Mouse (Mus musculus): Measurements from ENCODE around the gene Arl10. TPM values are rescaled to one million over a fixed set of nuclear protein-coding genes. Genes with fewer than 3 reads are reported as not detected.
A peak's percentile ranks its signal among the peaks of the same experiment; 100 is the strongest.
"Not testable (repeated sequence)": the region's sequence is repeated elsewhere in the genome, so short reads cannot be mapped to it uniquely, and the experiment has no call there.

Gene Arl10
- total RNA-seq, 4 experiments from 2014 or later: 0.87 to 3.5 (median 2.1) TPM

DNA sequence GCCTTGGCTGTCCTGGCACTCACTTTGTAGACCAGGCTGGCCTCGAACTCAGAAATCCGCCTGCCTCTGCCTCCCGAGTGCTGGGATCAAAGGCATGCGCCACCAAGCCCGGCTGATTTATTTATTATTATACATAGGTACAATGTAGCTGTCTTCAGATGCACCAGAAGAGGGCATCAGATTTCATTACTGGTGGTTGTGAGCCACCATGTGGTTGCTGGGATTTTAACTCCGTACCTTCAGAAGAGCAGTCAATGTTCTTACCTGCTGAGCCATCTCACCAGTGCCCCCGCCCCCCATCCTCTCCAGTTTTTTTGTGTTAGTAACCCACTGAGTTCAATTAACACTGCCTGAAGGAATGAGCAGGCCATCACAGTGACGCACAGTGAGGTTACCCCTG is 38.3 kb downstream of the Arl10 start:
- DNase-seq (ENCODE audit: low spot score in 2 of 2): not testable (repeated sequence)

DNA sequence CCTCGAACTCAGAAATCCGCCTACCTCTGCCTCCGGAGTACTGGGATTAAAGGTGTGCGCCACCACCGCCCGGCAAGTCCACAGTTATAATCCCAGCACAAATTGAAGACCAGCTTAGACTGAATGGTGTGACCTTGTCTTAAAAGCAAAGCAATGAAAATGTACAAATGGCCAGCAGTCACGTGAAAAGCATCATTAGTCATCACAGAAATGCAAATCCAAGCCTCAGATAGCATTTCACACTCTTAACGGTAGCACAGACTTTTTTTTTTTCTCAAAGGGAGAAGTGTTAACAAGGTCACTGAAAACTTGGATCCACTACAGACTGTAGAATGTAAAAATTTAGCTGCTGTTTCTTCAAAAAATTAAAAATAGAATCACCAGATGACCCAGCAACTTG is 41.5 kb downstream of the Arl10 start:
- DNase-seq (ENCODE audit: low spot score in 2 of 2): no peak

DNA sequence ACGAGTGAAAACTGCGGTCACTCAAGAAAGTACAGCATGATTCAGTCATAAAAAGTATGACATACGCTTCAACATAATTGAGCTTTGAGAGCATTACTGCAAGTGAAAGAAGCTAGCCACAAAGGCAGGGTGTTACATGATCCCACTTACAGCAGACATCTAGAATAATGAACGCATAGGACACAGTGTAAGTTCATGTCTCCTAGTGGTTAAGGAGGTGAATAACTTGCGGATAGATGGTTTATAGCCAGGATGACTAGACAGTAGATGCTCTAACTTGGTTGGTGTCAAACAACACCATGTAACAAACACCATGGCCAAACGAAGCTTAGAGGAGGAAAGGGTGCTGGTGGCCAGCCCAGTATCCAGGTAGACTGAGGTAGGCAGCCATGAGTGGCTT is 42.2 kb downstream of the Arl10 start:
- no peak for DNase-seq (ENCODE audit: low spot score in 2 of 2)

DNA sequence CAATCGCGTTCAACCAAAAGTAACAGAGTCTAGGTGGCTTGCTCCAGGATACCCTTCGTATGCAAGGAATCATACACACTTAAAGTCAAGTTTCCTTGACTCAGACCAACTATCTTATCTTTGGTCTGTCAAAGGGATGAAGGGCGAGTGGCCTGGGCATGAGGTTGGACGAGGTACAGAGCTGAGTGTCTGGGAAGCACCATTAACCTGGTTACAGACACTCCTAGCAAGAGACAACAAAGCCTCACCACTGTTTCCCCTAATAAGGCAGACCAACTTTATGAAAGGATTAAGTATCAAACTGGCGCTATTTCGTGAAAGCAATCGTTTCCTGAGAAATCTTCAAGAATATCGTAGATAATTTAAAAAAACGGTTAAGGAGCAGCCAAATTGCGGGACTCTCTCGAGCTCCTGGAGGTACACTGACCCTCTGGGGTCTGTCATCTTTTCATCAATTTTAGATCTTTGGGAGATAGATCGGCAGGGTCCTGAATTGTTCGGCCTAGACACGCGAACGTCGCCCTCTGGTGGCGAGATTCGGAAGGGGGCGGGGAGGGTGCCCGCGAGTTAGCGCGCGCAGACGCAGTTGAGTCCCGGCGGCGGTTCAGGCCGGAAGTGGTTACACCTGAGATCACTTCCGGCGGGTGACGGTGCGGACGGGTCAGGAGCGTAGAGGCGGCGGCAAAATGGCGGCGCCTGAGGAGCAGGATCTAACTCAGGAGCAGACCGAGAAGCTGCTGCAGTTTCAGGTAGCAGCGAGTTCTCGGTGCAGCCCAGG is 46.5 kb downstream of the Arl10 start, which contains the start of gene Faf2:
Gene Faf2, plus strand, starts transcription at position 630 of the 778 bp plus-strand sequence.
- DNase-seq (ENCODE audit: low spot score in 2 of 2): peak; percentile 97 to 98

DNA sequence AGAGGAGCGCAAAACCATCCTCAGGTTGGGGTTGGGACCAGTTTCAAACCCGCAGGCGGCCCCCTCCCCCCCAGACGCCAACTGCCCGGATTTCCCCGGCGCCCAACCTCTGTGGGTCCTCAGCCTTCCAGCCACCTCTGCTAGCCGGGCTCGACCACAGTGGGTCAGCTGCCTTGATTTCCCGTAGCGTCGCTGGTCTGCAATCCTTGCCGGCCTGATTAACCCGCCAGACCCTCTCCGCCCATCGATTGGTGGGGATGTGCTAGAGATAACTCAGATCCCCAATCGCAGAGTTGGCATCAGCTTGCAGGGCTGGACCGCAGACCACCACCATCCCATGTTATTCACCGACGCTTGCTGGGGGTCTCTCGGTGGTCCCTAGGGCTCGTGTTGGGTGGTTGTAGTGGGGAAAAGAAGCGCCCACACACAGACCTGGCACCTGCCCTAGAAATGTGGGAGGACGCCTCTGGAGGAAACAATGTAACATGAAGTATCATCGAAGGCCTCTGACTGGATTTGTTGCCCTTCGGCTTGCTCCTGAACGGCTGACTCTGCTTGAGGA is 47.2 kb downstream of the Arl10 start:
- DNase-seq (ENCODE audit: low spot score in 2 of 2): no peak

DNA sequence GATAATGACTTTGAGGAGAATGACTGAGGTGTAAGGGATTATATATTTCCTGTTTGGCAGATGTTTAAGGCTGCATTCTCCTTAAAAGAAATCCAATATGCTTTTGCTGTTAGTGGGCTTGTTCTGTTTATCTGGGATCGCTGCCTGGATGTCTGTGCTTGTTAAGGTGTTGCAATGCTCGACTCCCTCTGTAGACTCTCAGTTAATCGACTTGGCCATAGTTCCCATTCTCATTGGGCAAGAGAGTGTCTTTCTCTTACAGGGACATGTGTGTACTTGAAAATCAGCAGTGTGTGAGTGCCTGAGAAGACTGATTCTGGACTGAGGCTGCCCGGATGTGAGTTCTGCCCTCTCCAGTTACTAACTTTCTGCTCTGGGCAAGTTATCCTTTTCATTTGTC is 54.3 kb downstream of the Arl10 start:
- DNase-seq (ENCODE audit: low spot score in 2 of 2): no peak

Small RNA genes within 50 kb of the gene (microRNA-seq; reads per million reads assigned to microRNA genes)
- gene Gm24195: not detected

Other genes with a start within 250 kb of the Arl10 start
- gene Cplx2, start 203.7 kb upstream of the Arl10 start, total RNA-seq (2022): under 1 TPM; 0.51 to 0.72 (median 0.65) TPM
- gene Thoc3, start 106.2 kb upstream of the Arl10 start, total RNA-seq (2022): 10 to 100 TPM; 12.0 to 19.0 (median 16.5) TPM
- 1 to 10 TPM; 2.8 to 3.6 (median 3.3) TPM for gene Simc1, start 71.2 kb upstream of the Arl10 start, total RNA-seq (2022)
- 100 to 1,000 TPM; 213 to 249 (median 236) TPM for gene 4833439L19Rik, start 9.6 kb upstream of the Arl10 start, total RNA-seq (2022)
- 10 to 100 TPM; 14.8 to 18.9 (median 16.7) TPM for gene Nop16, start 15.1 kb downstream of the Arl10 start, total RNA-seq (2022)
- gene Higd2a, start 15.2 kb downstream of the Arl10 start, total RNA-seq (2022): 100 to 1,000 TPM; 131 to 155 (median 141) TPM
- 100 to 1,000 TPM; 168 to 177 (median 172) TPM for gene Cltb, start 36.3 kb downstream of the Arl10 start, total RNA-seq (2022)
- 10 to 100 TPM; 11.6 to 12.1 (median 11.9) TPM for gene Faf2, start 46.8 kb downstream of the Arl10 start, total RNA-seq (2022)
- gene Rnf44, start 118.9 kb downstream of the Arl10 start, total RNA-seq (2022): 10 to 100 TPM; 19.1 to 30.7 (median 27.9) TPM
- not detected for gene Cdhr2, start 126.4 kb downstream of the Arl10 start, total RNA-seq (2022)
- under 1 TPM in 2 of 4 experiments, not detected in 2; 0.05 to 0.07 TPM for gene Gprin1, start 174.9 kb downstream of the Arl10 start, total RNA-seq (2022)
- gene Sncb, start 191.6 kb downstream of the Arl10 start, total RNA-seq (2022): under 1 TPM in 1 of 4 experiments, not detected in 3; 0.24 TPM
- gene Eif4e1b, start 209.0 kb downstream of the Arl10 start, total RNA-seq (2022): not detected
- 10 to 100 TPM; 15.5 to 26.0 (median 20.5) TPM for gene Tspan17, start 214.4 kb downstream of the Arl10 start, total RNA-seq (2022)

All from gastrocnemius, adult 8-10 months (tissue).